Mouse (Mus musculus) liver, adult 2 months (tissue): ENCODE results near the gene Eed.

ENCODE experiments used
- CTCF ChIP-seq: fragments of 200-500 bp; IDR thresholded peaks from 2 replicates; pipeline ENCODE4 v1.5.1; 2011; ENCODE audit warnings: low read depth, low read length, control low read depth
- POLR2A ChIP-seq: fragments of 200-500 bp; IDR thresholded peaks from 2 replicates; pipeline ENCODE4 v1.6.1; 2011; ENCODE audit warnings: low read length, control low read depth; ENCODE audit not compliant: insufficient read depth; ENCODE audit errors: extremely low read depth

DNA sequence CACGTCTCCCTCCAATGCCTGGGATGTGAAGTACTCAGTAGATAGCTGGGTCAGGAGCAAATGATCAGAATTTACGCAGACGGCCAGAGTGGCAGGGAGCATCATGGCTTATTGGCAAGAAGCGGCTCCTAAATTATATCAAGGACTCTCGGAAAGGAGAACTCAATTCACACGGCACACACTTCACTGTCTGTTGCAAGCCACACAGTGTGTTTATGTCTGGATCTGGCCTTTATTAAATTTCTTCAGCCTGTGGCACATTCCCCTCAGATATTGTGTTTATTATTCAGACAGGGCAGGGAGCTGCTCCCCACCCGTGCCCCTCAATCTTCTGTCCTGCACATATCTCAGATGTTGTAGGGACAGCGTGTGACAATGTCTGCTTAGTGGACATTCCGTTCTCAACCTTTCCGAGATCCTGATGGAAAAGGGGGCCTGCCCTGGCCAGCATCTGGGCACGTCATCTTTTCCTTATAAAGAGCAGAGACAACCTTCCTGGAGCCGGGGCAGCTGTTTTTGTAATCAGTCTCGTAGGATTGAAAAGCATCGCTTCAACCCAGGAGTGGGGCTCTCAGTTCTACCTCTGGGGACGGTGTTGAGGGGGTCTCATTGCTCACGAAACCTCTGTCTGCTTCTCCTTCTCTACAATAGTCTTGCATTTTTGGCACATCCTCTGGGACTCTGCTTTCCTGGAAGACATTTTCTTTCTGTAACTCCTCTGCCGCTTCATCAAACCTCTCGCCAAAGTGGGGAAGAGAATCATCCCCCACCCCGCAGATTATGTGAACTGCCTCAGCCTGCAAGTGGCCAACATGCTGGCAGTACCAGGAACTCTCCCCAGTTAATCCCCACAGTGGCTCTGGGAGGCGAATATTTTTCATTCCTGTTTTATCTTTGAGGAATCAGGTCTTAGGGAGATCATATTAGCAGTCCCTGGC, 49.0 kb upstream of the Eed start:
- no peak for TF ChIP-seq POLR2A
- TF ChIP-seq CTCF: no peak
